Mouse (Mus musculus) lung, postnatal 0 days (tissue): ENCODE measurements around the gene Zfp74. TPM values are rescaled to one million over a fixed set of nuclear protein-coding genes. Genes with fewer than 3 reads are reported as not detected.

Source experiments
- ATAC-seq: fragments of 200-750 bp; cut with Nextera tagmentation; 2 replicates; pipeline ENCODE4 v1.8.0; 2017; ENCODE audit warnings: moderate library complexity
- DNase-seq: peaks from one replicate; pipeline ENCODE4 v3.0.0-alpha.2; 2016; ENCODE audit warnings: low spot score
- H3K27ac ChIP-seq: fragments of 300-500 bp; sonication (generic); 2 replicates; pipeline ENCODE4 v1.5.1; 2014; ENCODE audit warnings: antibody characterized with exemption, mild to moderate bottlenecking, low read length, mixed read lengths
- H3K27me3 ChIP-seq: fragments of 300-500 bp; sonication (generic); replicated peaks from 2 replicates; pipeline ENCODE4 v1.6.1; 2014; ENCODE audit warnings: low read length, mixed read lengths; ENCODE audit not compliant: insufficient read depth
- H3K36me3 ChIP-seq: fragments of 300-500 bp; sonication (generic); 2 replicates; pipeline ENCODE4 v1.6.1; 2014; ENCODE audit warnings: low read length, mixed read lengths; ENCODE audit not compliant: insufficient read depth
- H3K4me1 ChIP-seq: fragments of 300-500 bp; sonication (generic); 2 replicates; pipeline ENCODE4 v1.6.1; 2014; ENCODE audit warnings: antibody characterized with exemption, low read depth, low read length, mixed read lengths; ENCODE audit not compliant: insufficient read depth
- H3K4me2 ChIP-seq: fragments of 300-500 bp; sonication (generic); replicated peaks from 2 replicates; pipeline ENCODE4 v1.6.1; 2014; ENCODE audit warnings: low read depth, mild to moderate bottlenecking, low read length, moderate library complexity, mixed read lengths
- H3K4me3 ChIP-seq: fragments of 300-500 bp; sonication (generic); 2 replicates; pipeline ENCODE4 v1.5.1; 2014; ENCODE audit warnings: low read depth, low read length
- H3K9ac ChIP-seq: fragments of 300-500 bp; sonication (generic); replicated peaks from 2 replicates; pipeline ENCODE4 v1.6.1; 2014; ENCODE audit warnings: low read depth, mild to moderate bottlenecking
- H3K9me3 ChIP-seq: fragments of 300-500 bp; sonication (generic); 2 replicates; pipeline ENCODE4 v1.6.1; 2016; ENCODE audit warnings: low read length, mixed read lengths
- CTCF ChIP-seq: IDR thresholded peaks from 2 replicates; pipeline ENCODE4 v1.5.1; 2016; ENCODE audit warnings: antibody characterized with exemption, mild to moderate bottlenecking
- EP300 ChIP-seq: IDR thresholded peaks from 2 replicates; pipeline ENCODE4 v1.6.1; 2016; ENCODE audit warnings: antibody characterized with exemption, mild to moderate bottlenecking, control low read depth
- WGBS: fragments of 180-500 bp; shearing (Covaris S2); extraction: QIAGEN DNeasy Blood & Tissue Kit; methylation state at CpG from one replicate; pipeline ENCODE4 v1.1.7; 2014; 5-methylcytosine and 5-hydroxymethylcytosine counted together
- polyA plus RNA-seq: library from polyadenylated mRNA; unstranded; fragments of >200 nt; fragmentation: Nextera tagmentation; extraction: Ambion mirVana; gene quantifications from 2 replicates; pipeline ENCODE4 v1.2.1, GENCODE M21; 2015

Gene Zfp74
- polyA plus RNA-seq, result 5.1 and 6.7 TPM in 2 replicates

DNA sequence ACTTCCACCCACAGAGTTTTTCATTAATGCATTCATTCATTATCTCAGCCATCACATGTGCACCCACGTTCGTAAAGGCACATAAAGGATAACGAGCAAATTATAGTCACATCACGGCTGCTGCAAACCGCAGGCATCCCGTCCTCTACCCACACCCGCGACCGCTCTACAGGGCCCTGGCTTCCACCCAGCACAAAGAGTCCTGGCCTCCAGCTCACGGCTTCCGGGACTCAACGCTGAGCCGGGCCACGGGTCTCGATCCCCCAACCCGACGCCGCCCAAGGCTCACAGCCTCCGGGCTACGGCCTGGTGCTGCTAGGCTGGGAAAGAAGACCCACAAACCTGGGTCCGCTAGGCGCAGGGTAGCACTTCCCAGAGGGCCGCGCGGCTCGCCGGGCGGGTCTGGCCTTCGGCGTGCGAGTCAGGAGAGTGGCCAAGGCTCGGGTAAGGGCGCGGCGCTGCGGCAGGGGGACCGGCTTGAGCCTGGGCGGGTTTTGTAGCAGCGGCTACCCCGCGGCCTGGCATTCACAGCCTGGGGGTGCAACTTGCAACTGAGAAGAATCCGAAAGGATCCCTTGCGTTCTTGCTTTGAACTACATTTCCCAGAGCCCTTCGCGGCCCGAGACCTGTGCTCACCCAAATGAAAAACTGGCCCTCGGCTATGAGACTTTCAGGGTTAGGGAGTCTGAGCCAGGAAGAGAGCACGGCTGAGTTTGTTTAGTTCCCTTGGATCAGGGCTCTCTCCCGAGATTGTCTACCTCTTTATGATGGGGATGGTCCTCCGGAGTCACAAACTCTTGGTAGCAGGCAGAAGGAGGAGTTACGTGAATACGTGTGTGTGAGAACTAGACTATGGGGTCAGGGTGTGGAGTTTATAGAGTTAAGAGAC is at the start of gene Zfp74:
Gene Zfp74 (minus strand): TSS at position 577 of the 889 bp plus-strand sequence.
- ATAC-seq (peak; percentile 86), DNase-seq (peak; percentile 89)

DNA sequence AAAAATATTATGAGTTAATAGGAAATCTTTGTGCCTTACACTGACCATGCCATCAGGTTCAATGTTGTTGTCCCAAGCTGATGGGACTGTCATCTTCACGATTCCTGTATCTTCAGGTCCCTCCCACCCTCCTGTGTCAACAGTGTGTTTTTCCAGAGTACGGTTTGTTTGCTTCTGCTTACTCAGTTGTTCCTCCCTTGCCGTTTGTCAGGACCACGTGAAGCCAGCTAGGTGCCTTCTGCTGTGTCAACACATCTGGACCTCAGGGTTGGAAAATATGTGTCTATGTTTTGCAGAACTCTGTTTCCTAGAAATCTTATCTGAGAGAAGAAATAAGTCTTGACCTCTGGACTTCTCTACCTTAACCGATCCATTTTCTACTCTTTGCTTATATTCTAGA is 46.7 kb upstream of the Zfp74 start:
- Histone ChIP-seq H3K27ac (no peak overlapping the region), H3K9me3 (no peaks in the 10 kb centered on the region), H3K4me3 (no peak overlapping the region), H3K36me3 (peaks cover 15% of the 10 kb centered on the region; the same call in 1 of the 2 replicates), H3K4me1 (no peaks in the 10 kb centered on the region), H3K9ac (no peak overlapping the region), H3K4me2 (no peak overlapping the region), H3K27me3 (no peaks in the 10 kb centered on the region)
- 66% methylated on average over 5 of the region's 5 CpGs for WGBS
- DNase-seq (no peak), ATAC-seq (no peak)
- TF ChIP-seq CTCF, result no peak
- no peak for TF ChIP-seq EP300

More for the DNA sequence above, at the start of gene Zfp74:
- Histone ChIP-seq H3K4me1 (no peaks in the 10 kb centered on the region), H3K4me3 (peak within 1 kb of the TSS; percentile 73), H3K9me3 (no peaks in the 10 kb centered on the region), H3K27ac (peak within 1 kb of the TSS; percentile 92), H3K27me3 (no peaks in the 10 kb centered on the region), H3K4me2 (peak within 1 kb of the TSS; percentile 71), H3K9ac (peak within 1 kb of the TSS; percentile 90), H3K36me3 (no peaks in the 10 kb centered on the region)
- 2% methylated on average over 50 of the region's 52 CpGs for WGBS
- TF ChIP-seq CTCF, result no peak
- no peak for TF ChIP-seq EP300

DNA sequence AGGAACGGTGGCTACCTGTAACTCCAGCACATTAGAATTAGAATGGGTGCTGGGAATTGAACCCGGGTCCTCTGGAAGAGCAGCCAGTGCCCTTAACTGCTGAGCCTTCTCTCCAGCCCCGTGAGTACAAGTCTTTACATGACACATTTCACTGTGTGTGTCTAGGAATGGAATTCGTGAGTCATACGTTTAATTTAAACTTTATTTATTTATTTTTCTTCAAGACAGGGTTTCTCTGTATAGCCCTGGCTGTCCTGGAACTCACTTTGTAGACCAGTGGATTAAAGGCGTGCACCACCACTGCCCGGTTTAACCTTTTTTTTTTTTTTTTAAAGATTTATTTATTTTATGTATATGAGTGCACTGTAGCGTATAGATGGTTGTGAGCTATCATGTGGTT is 41.2 kb upstream of the Zfp74 start:
- H3K9me3 ChIP-seq, result no peaks in the 10 kb centered on the region
- H3K4me2 ChIP-seq, result no peak overlapping the region
- H3K36me3 ChIP-seq, result peaks cover 24% of the 10 kb centered on the region
- H3K27ac ChIP-seq, result no peak overlapping the region
- no peak overlapping the region for H3K9ac ChIP-seq
- DNase-seq (no peak), ATAC-seq (no peak)
- WGBS, result 79% methylated on average over 8 of the region's 8 CpGs
- no peaks in the 10 kb centered on the region for H3K27me3 ChIP-seq
- no peak for TF ChIP-seq CTCF
- TF ChIP-seq EP300, result no peak
- H3K4me3 ChIP-seq, result no peak overlapping the region
- no peaks in the 10 kb centered on the region for H3K4me1 ChIP-seq

DNA sequence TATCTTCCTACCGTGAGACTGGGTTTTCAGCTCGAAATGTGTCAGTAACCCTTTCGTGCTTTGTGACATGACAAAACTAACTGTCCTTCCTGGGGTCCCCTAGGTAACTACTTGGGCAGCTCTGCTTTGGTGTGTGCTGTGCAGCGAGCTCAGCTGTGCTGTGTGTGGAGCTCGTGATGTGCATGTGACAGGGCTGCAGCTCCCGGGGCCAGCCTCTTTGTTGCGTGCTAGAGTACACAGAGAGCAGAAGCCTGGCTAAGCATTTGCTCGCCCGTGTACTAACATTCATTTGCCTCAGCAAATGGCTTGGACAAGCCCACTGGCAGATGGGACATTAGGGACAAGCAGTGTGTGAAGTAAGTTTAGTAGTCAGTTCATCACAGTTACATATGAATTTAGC is 39.5 kb upstream of the Zfp74 start:
- 97% methylated on average over 9 of the region's 9 CpGs for WGBS
- Histone ChIP-seq H3K27ac (no peak overlapping the region), H3K4me3 (no peak overlapping the region), H3K9ac (no peak overlapping the region), H3K9me3 (no peaks in the 10 kb centered on the region), H3K36me3 (peaks cover 17% of the 10 kb centered on the region), H3K27me3 (no peaks in the 10 kb centered on the region), H3K4me2 (no peak overlapping the region), H3K4me1 (no peaks in the 10 kb centered on the region)
- DNase-seq, result no peak
- no peak for ATAC-seq
- no peak for TF ChIP-seq EP300
- no peak for TF ChIP-seq CTCF

DNA sequence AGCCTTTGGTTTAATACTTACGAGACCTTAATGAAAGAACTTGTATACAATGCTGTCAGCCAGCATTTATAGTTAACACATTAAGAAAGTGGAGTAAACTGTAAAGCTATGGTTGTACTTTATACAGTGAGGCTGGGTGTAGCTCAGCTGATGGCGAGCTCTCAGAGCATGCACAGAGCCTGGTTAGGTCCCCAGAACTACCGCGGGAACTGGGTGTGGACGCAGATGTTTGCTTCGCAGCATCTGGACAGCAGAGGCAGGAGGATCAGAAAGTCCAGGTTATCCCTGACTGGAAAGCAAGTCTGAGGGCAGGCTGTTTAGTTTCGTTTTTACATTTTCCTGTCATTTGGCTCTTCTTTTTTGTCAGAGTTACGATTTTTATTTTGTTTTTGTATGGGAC is 38.8 kb upstream of the Zfp74 start:
- Histone ChIP-seq H3K27me3 (no peaks in the 10 kb centered on the region), H3K4me1 (no peaks in the 10 kb centered on the region), H3K36me3 (peaks cover 14% of the 10 kb centered on the region; the same call in 1 of the 2 replicates), H3K4me3 (no peak overlapping the region), H3K9ac (no peak overlapping the region), H3K9me3 (no peaks in the 10 kb centered on the region), H3K4me2 (no peak overlapping the region), H3K27ac (no peak overlapping the region)
- TF ChIP-seq CTCF (no peak), EP300 (no peak)
- WGBS, result 96% methylated on average over 8 of the region's 8 CpGs
- no peak for ATAC-seq
- no peak for DNase-seq

DNA sequence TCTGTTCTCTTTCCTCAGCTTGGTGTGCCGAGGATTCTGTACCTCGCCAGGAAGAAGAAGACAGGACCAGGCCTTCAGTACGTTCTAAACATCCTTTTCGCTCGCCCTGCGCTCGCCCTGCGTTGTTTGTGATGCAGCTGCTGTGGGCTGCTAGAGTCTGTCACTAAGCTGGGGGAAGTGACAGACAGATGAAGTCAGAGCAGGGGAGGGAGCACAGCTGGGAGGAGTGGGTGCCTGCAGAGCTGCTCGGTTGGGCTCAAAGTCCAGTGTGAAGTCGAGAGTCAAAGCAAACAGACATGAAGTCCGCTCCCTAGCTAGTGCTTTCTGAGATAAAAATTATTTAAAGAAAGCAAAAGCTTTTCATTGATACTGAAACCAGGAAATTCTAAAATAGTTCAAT is 35.1 kb upstream of the Zfp74 start:
- ATAC-seq, result no peak
- Histone ChIP-seq H3K9ac (no peak overlapping the region), H3K9me3 (no peaks in the 10 kb centered on the region), H3K4me3 (no peak overlapping the region), H3K4me1 (no peaks in the 10 kb centered on the region), H3K36me3 (peaks cover 14% of the 10 kb centered on the region; the same call in 1 of the 2 replicates), H3K27me3 (no peaks in the 10 kb centered on the region), H3K27ac (no peak overlapping the region), H3K4me2 (no peak overlapping the region)
- WGBS, result 74% methylated on average over 11 of the region's 11 CpGs
- DNase-seq, result no peak
- no peak for TF ChIP-seq EP300
- no peak for TF ChIP-seq CTCF
